Mouse (Mus musculus): ENCODE data around the gene Cd79b. TPM values are rescaled to one million over a fixed set of nuclear protein-coding genes. Genes with fewer than 3 reads are reported as not detected.

The Cd79b gene
- total RNA-seq (2023; ENCODE audit: inconsistent age), result 1,392 to 1,524 TPM (median 1,430 TPM) in 4 replicates

GRCm38 (mm10) chr11:106314333-106314812 is at the start of gene Cd79b:
Gene Cd79b (minus strand): TSS chr11:106314762.

GRCm38 (mm10) chr11:106353188-106353587 is 38.6 kb upstream of the Cd79b start, which contains the start of gene Scn4a:
Gene Scn4a (minus strand): TSS chr11:106353288.

GRCm38 (mm10) chr11:106301765-106302164 is 12.8 kb downstream of the Cd79b start, which contains the start of gene Gh:
Gene Gh (minus strand): TSS chr11:106301865.

GRCm38 (mm10) chr11:106276454-106276853 is 38.1 kb downstream of the Cd79b start, which contains the start of gene Tcam1:
Gene Tcam1 (plus strand): TSS chr11:106276672.

GRCm38 (mm10) chr11:106272644-106273310 is 41.8 kb downstream of the Cd79b start, which contains the start of gene Smarcd2:
Gene Smarcd2 (minus strand): TSS chr11:106272972.

Other genes starting within 250 kb of the Cd79b start
- gene Taco1, start 248.7 kb downstream of the Cd79b start, total RNA-seq (2023; ENCODE audit: inconsistent age), result 5.2 to 8.4 TPM (median 7.6 TPM) in 4 replicates
- 124 to 129 TPM (median 126 TPM) in 4 replicates for gene Map3k3, start 230.1 kb downstream of the Cd79b start, total RNA-seq (2023; ENCODE audit: inconsistent age)
- 5.4 to 8.3 TPM (median 7.5 TPM) in 4 replicates for gene Gm10840, start 153.9 kb downstream of the Cd79b start, total RNA-seq (2023; ENCODE audit: inconsistent age)
- 461 to 507 TPM (median 495 TPM) in 4 replicates for gene Limd2, start 153.9 kb downstream of the Cd79b start, total RNA-seq (2023; ENCODE audit: inconsistent age)
- gene Strada, start 112.6 kb downstream of the Cd79b start, total RNA-seq (2023; ENCODE audit: inconsistent age), result 38.4 to 47.5 TPM (median 40.2 TPM) in 4 replicates
- gene Ccdc47, start 98.4 kb downstream of the Cd79b start, total RNA-seq (2023; ENCODE audit: inconsistent age), result 38.3 to 41.8 TPM (median 41.1 TPM) in 4 replicates
- 65.5 to 75.6 TPM (median 66.4 TPM) in 4 replicates for gene Ddx42, start 97.8 kb downstream of the Cd79b start, total RNA-seq (2023; ENCODE audit: inconsistent age)
- gene Ftsj3, start 58.7 kb downstream of the Cd79b start, total RNA-seq (2023; ENCODE audit: inconsistent age), result 70.2 to 79.6 TPM (median 73.7 TPM) in 4 replicates
- 53.8 to 56.1 TPM (median 55.2 TPM) in 4 replicates for gene Psmc5, start 58.6 kb downstream of the Cd79b start, total RNA-seq (2023; ENCODE audit: inconsistent age)
- gene Smarcd2, start 41.8 kb downstream of the Cd79b start, total RNA-seq (2023; ENCODE audit: inconsistent age), result 144 to 162 TPM (median 152 TPM) in 4 replicates
- 0.15 to 0.39 TPM (median 0.30 TPM) in 3 of 4 replicates, not detected in the other for gene Tcam1, start 38.1 kb downstream of the Cd79b start, total RNA-seq (2023; ENCODE audit: inconsistent age)
- gene Gh, start 12.9 kb downstream of the Cd79b start, total RNA-seq (2023; ENCODE audit: inconsistent age), result 8.3 to 13.3 TPM (median 9.1 TPM) in 4 replicates
- gene Scn4a, start 38.5 kb upstream of the Cd79b start, total RNA-seq (2023; ENCODE audit: inconsistent age), result 19.4 to 26.9 TPM (median 20.8 TPM) in 4 replicates
- gene Prr29, start 50.7 kb upstream of the Cd79b start, total RNA-seq (2023; ENCODE audit: inconsistent age), result not detected in 4 replicates
- gene Icam2, start 73.3 kb upstream of the Cd79b start, total RNA-seq (2023; ENCODE audit: inconsistent age), result 79.2 to 90.0 TPM (median 84.4 TPM) in 4 replicates
- gene Ern1, start 173.1 kb upstream of the Cd79b start, total RNA-seq (2023; ENCODE audit: inconsistent age), result 9.8 to 12.4 TPM (median 10.6 TPM) in 4 replicates